Mouse (Mus musculus): ENCODE measurements around the gene Sumo1. TPM values are rescaled to one million over a fixed set of nuclear protein-coding genes. Genes with fewer than 3 reads are reported as not detected.
A peak's percentile ranks its signal among the peaks of the same experiment; 100 is the strongest.

Sumo1 gene
- 186 and 213 TPM in 2 replicates for polyA plus RNA-seq (2015; fragmentation: Nextera tagmentation; extraction: Ambion mirVana)

DNA sequence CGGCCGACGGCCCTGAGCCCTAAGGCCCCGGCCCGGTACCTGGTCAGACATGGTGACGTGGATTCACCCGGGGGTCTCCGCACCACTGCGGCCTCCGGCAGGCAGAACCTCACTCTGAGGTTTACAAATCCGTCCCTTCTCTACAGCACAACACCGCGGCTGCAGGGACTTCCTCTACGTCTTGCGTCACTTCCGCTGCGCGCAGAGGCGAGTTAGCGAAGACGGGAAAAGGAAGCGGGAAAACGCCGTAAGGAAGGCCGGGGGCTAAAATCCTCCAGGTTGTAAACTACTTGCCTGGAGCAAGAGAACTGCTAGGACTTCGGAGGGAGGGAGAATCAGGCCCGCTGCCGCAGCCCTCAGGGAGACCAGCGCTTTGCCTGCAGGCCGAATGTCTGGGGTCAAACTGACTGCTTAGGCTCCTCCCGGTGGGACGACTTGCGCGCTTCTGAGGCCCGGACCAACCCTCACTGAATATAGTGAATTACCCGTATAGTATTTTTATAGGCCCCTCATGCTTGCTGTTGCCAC is at the start of gene Sumo1:
TSS of gene Sumo1 (minus strand) at position 194 of the 528 bp plus-strand sequence.
- Histone ChIP-seq H3K4me1 (replicated peaks) (peaks cover 31% of the 10 kb centered on the region), H3K9me3 (replicated peaks) (no peaks in the 10 kb centered on the region), H3K9ac (peak within 1 kb of the TSS; percentile 99), H3K36me3 (0 out of 2 replicates have a peak, but pooled peaks cover 12% of the 10 kb centered on the region), H3K4me3 (replicated peaks) (peak within 1 kb of the TSS; percentile 100), H3K4me2 (peak within 1 kb of the TSS; percentile 80), H3K27me3 (no peaks in the 10 kb centered on the region), H3K27ac (peak within 1 kb of the TSS; percentile 91)
- peak; percentile 76 for DNase-seq
- peak; percentile 91 for ATAC-seq (ENCODE audit: low read depth)
- 0% methylated on average over 36 of the region's 36 CpGs for WGBS (ENCODE audit: insufficient replicate concordance)

DNA sequence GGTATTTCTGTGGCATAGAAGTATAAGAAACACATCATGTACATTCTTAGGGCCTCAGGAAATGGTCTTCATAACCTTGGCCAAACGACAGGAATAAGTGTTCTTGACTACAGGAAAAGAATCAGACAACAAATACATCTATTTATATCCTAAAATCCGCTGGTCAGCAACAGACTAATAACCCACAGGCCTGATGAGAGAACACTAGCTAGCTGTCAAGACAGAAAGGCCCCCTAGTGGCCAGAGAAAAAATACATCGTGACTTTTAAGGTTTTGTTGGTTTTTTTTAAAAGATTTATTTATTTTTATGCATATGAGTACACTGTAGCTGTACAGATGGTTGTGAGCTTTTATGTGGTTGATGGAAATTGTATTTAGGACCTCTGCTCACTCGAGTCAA is 49.3 kb upstream of the Sumo1 start:
- no peak overlapping the region for H3K27ac ChIP-seq
- H3K9ac ChIP-seq: no peak overlapping the region
- 28% methylated on average over 4 of the region's 4 CpGs for WGBS (ENCODE audit: insufficient replicate concordance)
- H3K9me3 ChIP-seq (replicated peaks): no peaks in the 10 kb centered on the region
- no peak overlapping the region for H3K4me3 ChIP-seq (replicated peaks)
- ATAC-seq (ENCODE audit: low read depth) (no peak), DNase-seq (no peak)
- H3K36me3 ChIP-seq: peaks cover 43% of the 10 kb centered on the region
- H3K4me1 ChIP-seq (replicated peaks): no peaks in the 10 kb centered on the region
- H3K27me3 ChIP-seq: no peaks in the 10 kb centered on the region
- H3K4me2 ChIP-seq: no peak overlapping the region

DNA sequence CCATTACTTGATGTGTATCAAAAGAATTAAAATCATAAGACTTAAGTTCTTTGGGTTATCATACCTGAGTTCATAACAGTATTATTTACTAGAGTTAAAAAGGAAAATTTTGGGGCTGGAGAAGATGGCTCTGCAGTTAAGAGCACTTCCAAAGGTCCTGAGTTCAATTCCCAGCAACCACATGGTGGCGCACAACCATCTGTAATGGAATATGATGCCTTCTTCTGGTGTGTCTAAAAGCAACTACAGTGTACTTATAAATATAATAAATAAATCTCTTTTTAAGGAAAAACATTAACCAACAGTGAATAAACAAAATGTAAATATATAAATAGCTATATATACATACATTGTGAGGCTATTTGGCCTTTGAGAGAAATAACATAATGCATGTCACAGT is 31.1 kb upstream of the Sumo1 start:
- Histone ChIP-seq H3K27me3 (no peaks in the 10 kb centered on the region), H3K4me1 (replicated peaks) (no peaks in the 10 kb centered on the region), H3K4me3 (replicated peaks) (no peak overlapping the region), H3K9ac (no peak overlapping the region), H3K36me3 (peaks cover 84% of the 10 kb centered on the region), H3K27ac (no peak overlapping the region), H3K9me3 (replicated peaks) (no peaks in the 10 kb centered on the region), H3K4me2 (no peak overlapping the region)
- 97% methylated on average over 1 of the region's 1 CpGs for WGBS (ENCODE audit: insufficient replicate concordance)
- no peak for DNase-seq
- ATAC-seq (ENCODE audit: low read depth): no peak

DNA sequence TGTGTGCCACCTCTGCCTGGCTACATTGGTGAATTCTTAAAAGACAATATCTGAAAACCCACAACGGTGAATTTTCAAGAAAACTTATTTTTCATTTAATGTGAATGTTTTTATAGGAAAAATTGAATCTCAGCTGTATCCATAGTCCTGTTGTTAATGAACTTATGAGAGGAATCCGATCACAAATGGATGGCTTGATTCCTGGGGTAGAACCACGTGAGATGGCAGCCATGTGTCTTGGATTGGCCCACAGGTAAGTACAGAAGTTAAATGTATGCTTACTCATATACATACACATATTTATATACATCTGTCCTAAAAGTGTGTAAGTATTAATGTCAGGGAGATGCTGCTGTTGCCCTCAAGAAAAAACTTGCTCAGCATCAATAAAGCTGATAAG is 27.6 kb upstream of the Sumo1 start:
- H3K27ac ChIP-seq: no peak overlapping the region
- H3K4me2 ChIP-seq: no peak overlapping the region
- H3K9me3 ChIP-seq (replicated peaks): no peaks in the 10 kb centered on the region
- DNase-seq (no peak), ATAC-seq (ENCODE audit: low read depth) (no peak)
- H3K9ac ChIP-seq: no peak overlapping the region
- WGBS (ENCODE audit: insufficient replicate concordance): 86% methylated on average over 3 of the region's 3 CpGs
- H3K36me3 ChIP-seq: peaks cover 87% of the 10 kb centered on the region
- no peaks in the 10 kb centered on the region for H3K27me3 ChIP-seq
- H3K4me3 ChIP-seq (replicated peaks): no peak overlapping the region
- H3K4me1 ChIP-seq (replicated peaks): no peaks in the 10 kb centered on the region

DNA sequence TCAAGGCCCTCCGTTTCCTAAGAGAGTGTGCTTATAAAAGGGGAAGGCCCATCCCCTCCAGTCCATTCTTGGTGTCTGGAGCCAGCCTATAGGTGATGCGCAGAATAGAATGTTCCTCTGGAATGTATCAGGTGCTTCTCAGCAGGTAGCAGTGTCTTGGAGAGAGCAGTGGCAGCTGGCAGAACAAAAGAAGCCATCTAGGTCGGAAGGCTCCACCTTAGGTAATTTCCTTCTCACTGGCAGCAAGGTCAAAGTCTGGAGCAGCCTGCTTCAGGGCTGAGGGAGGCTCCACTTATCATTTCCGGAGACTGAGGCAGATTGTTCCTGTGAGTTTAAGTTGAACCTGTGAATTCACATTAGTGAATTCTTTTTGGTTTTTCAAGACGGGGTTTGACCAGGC is 27.1 kb upstream of the Sumo1 start:
- Histone ChIP-seq H3K4me3 (replicated peaks) (no peak overlapping the region), H3K4me2 (no peak overlapping the region), H3K9ac (no peak overlapping the region), H3K4me1 (replicated peaks) (no peaks in the 10 kb centered on the region), H3K9me3 (replicated peaks) (no peaks in the 10 kb centered on the region), H3K36me3 (peaks cover 88% of the 10 kb centered on the region), H3K27me3 (no peaks in the 10 kb centered on the region), H3K27ac (no peak overlapping the region)
- DNase-seq: no peak
- 77% methylated on average over 5 of the region's 5 CpGs for WGBS (ENCODE audit: insufficient replicate concordance)
- ATAC-seq (ENCODE audit: low read depth): no peak

DNA sequence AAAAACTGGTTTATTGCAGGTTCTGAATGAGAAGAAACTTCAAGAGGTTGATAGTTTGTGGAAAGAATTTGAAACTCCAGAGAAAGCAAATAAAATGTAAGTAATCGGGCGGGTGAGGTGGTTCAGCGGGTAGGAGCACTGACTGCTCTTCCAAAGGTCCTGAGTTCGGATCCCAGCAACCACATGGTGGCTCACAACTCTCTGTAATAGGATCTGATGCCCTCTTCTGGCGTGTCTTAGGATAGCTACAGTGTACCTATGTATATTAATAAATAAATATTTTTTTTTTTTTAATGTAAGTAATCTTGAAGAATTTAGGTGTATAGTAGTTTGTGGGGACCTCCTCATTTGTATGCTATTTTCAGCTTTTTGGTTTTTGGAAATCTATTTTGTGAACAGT is 19.8 kb upstream of the Sumo1 start:
- Histone ChIP-seq H3K4me1 (replicated peaks) (peaks cover 37% of the 10 kb centered on the region), H3K27ac (no peak overlapping the region), H3K27me3 (no peaks in the 10 kb centered on the region), H3K4me2 (no peak overlapping the region), H3K4me3 (replicated peaks) (no peak overlapping the region), H3K36me3 (peaks cover 53% of the 10 kb centered on the region), H3K9me3 (replicated peaks) (no peaks in the 10 kb centered on the region), H3K9ac (no peak overlapping the region)
- DNase-seq (no peak), ATAC-seq (ENCODE audit: low read depth) (no peak)
- 74% methylated on average over 5 of the region's 5 CpGs for WGBS (ENCODE audit: insufficient replicate concordance)

DNA sequence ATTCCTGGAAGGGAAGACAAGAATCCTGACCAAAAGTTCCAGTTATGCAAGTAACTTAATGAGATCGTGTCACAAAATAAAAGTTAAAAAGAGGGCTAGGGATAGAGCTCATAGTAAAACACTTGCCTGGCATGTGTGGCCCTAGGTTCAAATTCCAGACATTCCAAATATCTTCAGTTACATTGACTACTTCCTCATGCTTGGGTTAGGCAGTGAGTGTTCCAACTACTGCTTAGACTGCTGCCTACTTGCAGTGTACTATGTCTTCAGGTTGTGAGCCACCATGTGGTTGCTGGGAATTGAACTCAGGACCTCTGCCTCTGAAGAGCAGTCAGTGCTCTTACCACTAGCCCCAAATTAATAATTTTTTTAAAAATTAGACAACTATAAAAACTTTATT is 16.9 kb upstream of the Sumo1 start:
- Histone ChIP-seq H3K4me2 (peak overlapping the region; percentile 57), H3K4me3 (replicated peaks) (peak overlapping the region; percentile 81), H3K9ac (peak overlapping the region; percentile 59), H3K36me3 (peaks cover 27% of the 10 kb centered on the region), H3K4me1 (replicated peaks) (peaks cover 40% of the 10 kb centered on the region), H3K27me3 (no peaks in the 10 kb centered on the region; the same call in 1 of the 2 replicates), H3K27ac (no peak overlapping the region), H3K9me3 (replicated peaks) (no peaks in the 10 kb centered on the region)
- 30% methylated on average over 1 of the region's 1 CpGs for WGBS (ENCODE audit: insufficient replicate concordance)
- DNase-seq: no peak
- ATAC-seq (ENCODE audit: low read depth): no peak

DNA sequence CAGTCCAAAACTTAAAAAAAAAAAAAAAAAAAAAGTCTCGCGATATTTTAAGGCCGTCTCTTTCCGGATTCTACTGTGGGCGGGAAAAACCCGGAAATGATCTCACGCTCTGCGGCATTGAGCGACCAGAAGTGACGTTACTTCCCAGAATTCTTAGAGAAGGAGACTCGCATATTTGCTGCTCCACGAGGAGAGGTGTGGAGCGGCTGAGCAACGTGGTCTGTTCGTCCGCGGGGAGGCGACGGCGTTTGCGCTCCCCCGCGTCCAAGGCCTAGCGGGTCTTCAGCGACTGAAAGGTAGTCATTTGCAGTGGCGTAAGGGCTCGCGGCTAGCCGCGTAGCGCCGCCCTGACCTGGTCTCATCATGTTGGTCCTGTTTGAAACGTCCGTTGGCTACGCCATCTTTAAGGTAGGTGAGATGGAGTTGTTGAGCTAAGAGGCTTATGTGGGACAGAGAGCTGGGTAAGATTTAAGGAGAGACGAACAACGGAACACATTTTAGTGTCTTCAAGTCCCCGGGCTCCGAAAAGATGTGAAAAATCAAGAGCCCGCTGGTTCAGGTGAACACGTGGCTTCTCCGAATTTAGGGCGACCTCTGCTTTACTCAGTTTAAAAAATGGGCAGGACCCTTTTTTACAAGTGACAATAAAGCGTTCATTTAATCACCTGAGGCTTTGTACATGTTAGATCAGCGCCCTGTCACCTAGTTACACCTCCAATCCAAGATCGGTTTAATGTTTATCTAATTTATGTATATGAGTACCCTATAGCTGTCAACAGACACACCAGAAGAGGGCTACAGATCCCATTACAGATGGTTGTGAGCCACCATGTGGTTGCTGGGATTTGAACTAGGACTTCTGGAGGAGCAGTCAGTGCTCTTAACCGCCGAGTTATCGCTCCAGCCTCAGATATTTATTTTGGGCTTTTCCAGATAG is 14.5 kb upstream of the Sumo1 start, which contains the start of gene Nop58:
TSS of gene Nop58 (plus strand) at position 153 of the 937 bp plus-strand sequence.
- Histone ChIP-seq H3K4me2 (peak within 1 kb of the TSS; percentile 82), H3K9me3 (replicated peaks) (no peaks in the 10 kb centered on the region), H3K27ac (peak within 1 kb of the TSS; percentile 81), H3K27me3 (peaks cover 10% of the 10 kb centered on the region; the same call in 1 of the 2 replicates), H3K9ac (peak within 1 kb of the TSS; percentile 85), H3K4me1 (replicated peaks) (peaks cover 40% of the 10 kb centered on the region), H3K4me3 (replicated peaks) (peak within 1 kb of the TSS; percentile 81), H3K36me3 (peaks cover 12% of the 10 kb centered on the region)
- ATAC-seq (ENCODE audit: low read depth) (peak; percentile 95), DNase-seq (peak; percentile 86)
- WGBS (ENCODE audit: insufficient replicate concordance): under 1% methylated on average over 49 of the region's 49 CpGs

DNA sequence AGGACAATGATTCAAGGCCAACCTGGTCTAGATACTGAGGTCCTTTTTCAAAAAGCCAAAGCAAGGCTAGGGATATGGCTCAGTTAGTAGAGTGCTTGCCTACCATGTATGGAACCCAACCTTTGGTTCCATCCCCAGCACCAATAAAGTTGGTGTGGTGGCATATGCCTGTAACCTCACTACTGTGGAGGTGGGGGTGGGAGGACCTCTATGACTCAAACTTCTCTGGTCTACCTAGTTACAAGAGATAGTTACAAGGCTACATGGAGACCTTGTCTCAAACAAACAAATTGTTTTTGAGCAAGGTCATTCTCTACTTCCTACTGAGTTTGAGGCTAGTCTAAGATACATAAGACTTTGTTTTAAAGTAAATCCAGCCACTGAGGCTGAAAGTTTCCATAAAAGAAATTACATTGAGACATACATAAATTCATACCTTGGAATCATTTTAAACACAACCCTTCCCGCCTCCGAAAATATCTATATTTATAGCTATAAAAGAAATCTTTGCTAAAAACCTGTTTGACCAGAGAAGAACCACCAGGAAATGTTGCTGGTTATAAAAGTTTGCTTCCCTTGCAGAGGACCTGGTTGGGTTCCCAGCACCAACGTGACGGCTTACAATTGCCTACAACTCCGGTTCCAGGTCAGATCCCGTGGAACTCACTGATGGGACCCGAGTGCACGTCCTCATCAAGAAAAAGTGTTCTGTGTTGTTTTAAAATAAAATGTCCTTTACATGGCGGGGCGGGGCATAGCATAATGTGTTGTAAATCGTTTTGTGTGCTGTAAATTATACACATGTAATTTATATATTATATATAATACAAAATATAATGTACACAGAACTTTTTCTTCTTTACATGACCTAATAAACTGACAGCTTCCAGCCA is 13.5 kb upstream of the Sumo1 start:
- H3K4me1 ChIP-seq (replicated peaks): peaks cover 32% of the 10 kb centered on the region
- peak overlapping the region; percentile 74 for H3K4me2 ChIP-seq
- peak overlapping the region; percentile 81 for H3K4me3 ChIP-seq (replicated peaks)
- ATAC-seq (ENCODE audit: low read depth): peak; percentile 24; the same call in 1 of the 2 replicates
- peaks cover 10% of the 10 kb centered on the region; the same call in 1 of the 2 replicates for H3K27me3 ChIP-seq
- H3K9ac ChIP-seq: peak overlapping the region; percentile 68; the same call in 1 of the 2 replicates
- peaks cover 4% of the 10 kb centered on the region; the same call in 1 of the 2 replicates for H3K36me3 ChIP-seq
- H3K27ac ChIP-seq: peak overlapping the region; percentile 69
- 7% methylated on average over 11 of the region's 11 CpGs for WGBS (ENCODE audit: insufficient replicate concordance)
- peak; percentile 20 for DNase-seq
- H3K9me3 ChIP-seq (replicated peaks): no peaks in the 10 kb centered on the region

- WGBS (ENCODE audit: insufficient replicate concordance): 96% methylated on average over 2 of the region's 2 CpGs
- no peak for ATAC-seq (ENCODE audit: low read depth)
- H3K4me3 ChIP-seq (replicated peaks): no peak overlapping the region
Measured at GRCm38 (mm10) chr1:59673661-59674060, 3.0 kb upstream of the Sumo1 start.

More at GRCm38 (mm10) chr1:59673661-59674060, 3.0 kb upstream of the Sumo1 start:
- no peak overlapping the region for H3K4me2 ChIP-seq
- H3K9ac ChIP-seq: no peak overlapping the region
- H3K9me3 ChIP-seq (replicated peaks): no peaks in the 10 kb centered on the region
- 0 out of 2 replicates have a peak, but pooled peaks cover 5% of the 10 kb centered on the region for H3K27me3 ChIP-seq
- peaks cover 22% of the 10 kb centered on the region for H3K4me1 ChIP-seq (replicated peaks)
- no peak overlapping the region for H3K27ac ChIP-seq
- no peak for DNase-seq
- 0 out of 2 replicates have a peak, but pooled peaks cover 5% of the 10 kb centered on the region for H3K36me3 ChIP-seq
